Mouse (Mus musculus) ES-E14 (cell line): ENCODE data around the gene Matn3. TPM values are rescaled to one million over a fixed set of nuclear protein-coding genes. Genes with fewer than 3 reads are reported as not detected.

Experiments used
- DNase-seq: peaks from one replicate; pipeline ENCODE4 v3.0.0-alpha.2; 2013; ENCODE audit warnings: low read depth, low spot score
- H3K27ac ChIP-seq: 2 replicates; pipeline ENCODE4 v1.5.1; 2012; ENCODE audit warnings: low read depth, mild to moderate bottlenecking, low read length, moderate library complexity, mixed read lengths; ENCODE audit not compliant: poor library complexity, insufficient read depth, severe bottlenecking
- H3K36me3 ChIP-seq: 2 replicates; pipeline ENCODE4 v1.6.1; 2012; ENCODE audit warnings: mild to moderate bottlenecking, low read length, moderate library complexity, mixed read lengths; ENCODE audit not compliant: control insufficient read depth, poor library complexity, insufficient read depth, severe bottlenecking
- H3K4me1 ChIP-seq, 2 experiments: fragments of 150-350 bp in 1 of 2; sonication (generic) in 1 of 2; 2 replicates each; pipeline ENCODE4 v1.6.1; 2012; ENCODE audit warnings: low read length in 2 of 2, mild to moderate bottlenecking in 1 of 2, mixed read lengths in 1 of 2; ENCODE audit not compliant: control insufficient read depth in 2 of 2, insufficient read depth in 2 of 2, poor library complexity in 1 of 2
- H3K4me3 ChIP-seq, 2 experiments: fragments of 150-350 bp in 1 of 2; sonication (generic) in 1 of 2; 2 replicates each; pipeline ENCODE4 v1.5.1; 2012; ENCODE audit warnings: low read length in 2 of 2, low read depth in 1 of 2, mild to moderate bottlenecking in 1 of 2, mixed read lengths in 1 of 2; ENCODE audit not compliant: insufficient read depth in 1 of 2, poor library complexity in 1 of 2, severe bottlenecking in 1 of 2
- H3K9ac ChIP-seq: 2 replicates; pipeline ENCODE4 v1.6.1; 2012; ENCODE audit warnings: low read depth, mild to moderate bottlenecking, low read length, mixed read lengths; ENCODE audit not compliant: poor library complexity, insufficient read depth, severe bottlenecking
- H3K9me3 ChIP-seq: fragments of 150-350 bp; sonication (generic); 2 replicates; pipeline ENCODE4 v1.6.1; 2012; ENCODE audit warnings: low read depth, mild to moderate bottlenecking, low read length; ENCODE audit not compliant: control insufficient read depth, insufficient read depth
- CHD2 ChIP-seq: IDR thresholded peaks from 2 replicates; pipeline ENCODE4 v1.6.1; 2014; ENCODE audit warnings: mild to moderate bottlenecking, low read depth, low read length, inconsistent platforms
- HCFC1 ChIP-seq: IDR thresholded peaks from 2 replicates; pipeline ENCODE4 v1.6.1; 2012; ENCODE audit warnings: low read length, inconsistent platforms, borderline replicate concordance; ENCODE audit not compliant: insufficient read depth
- MAFK ChIP-seq: IDR thresholded peaks from 2 replicates; pipeline ENCODE4 v1.6.1; 2014; ENCODE audit warnings: mild to moderate bottlenecking, low read depth, low read length, inconsistent platforms; ENCODE audit not compliant: insufficient read depth
- ZC3H11A ChIP-seq: IDR thresholded peaks from 2 replicates; pipeline ENCODE4 v1.6.1; 2012; ENCODE audit warnings: low read depth, mild to moderate bottlenecking, inconsistent platforms, low read length, borderline replicate concordance
- ZNF384 ChIP-seq: IDR thresholded peaks from 2 replicates; pipeline ENCODE4 v1.6.1; 2012; ENCODE audit warnings: low read depth, low read length, inconsistent platforms
- in situ Hi-C, 2 experiments: fragments of 600-800 bp; cut with MboI; formaldehyde crosslinking; loops; one replicate each; pipeline ENCODE4 v1.15.1; 2025; ENCODE audit warnings: low sequenced_read_pairs in 2 of 2, inconsistent platforms in 1 of 2; ENCODE audit not compliant: unreplicated experiment in 2 of 2
- total RNA-seq: library from RNA; depleted of rRNA; stranded (reverse); fragments of 300-350 nt; gene quantifications from 2 replicates; pipeline ENCODE4 v1.2.3, GENCODE M21; 2012

The Matn3 gene
- total RNA-seq, 1 experiment: 2.5 TPM

- H3K27ac ChIP-seq: peak overlapping the region; percentile 5; the same call in 1 of the 2 replicates
- no peaks in the 10 kb centered on the region for H3K9me3 ChIP-seq
- peak overlapping the region; percentile 22; the same call in 1 of the 2 replicates for H3K9ac ChIP-seq
- H3K4me3 ChIP-seq: peak overlapping the region in 1 of 2 experiments; percentile 12; a peak in 2 of 4 replicates
- TF ChIP-seq MAFK: no peak
- TF ChIP-seq CHD2: no peak
- TF ChIP-seq HCFC1: no peak
- TF ChIP-seq ZC3H11A: no peak
- TF ChIP-seq ZNF384: no peak
- no peak for DNase-seq
- in situ Hi-C loops: no loop called here
- H3K36me3 ChIP-seq: no peaks in the 10 kb centered on the region
- H3K4me1 ChIP-seq: peaks cover 15 to 20% of the 10 kb centered on the region in 2 experiments; a peak in 3 of 4 replicates
These were observed 31.4 kb upstream of the Matn3 start for GRCm38 (mm10) chr12:8916378-8916777.

GRCm38 (mm10) chr12:8919231-8919630, 28.5 kb upstream of the Matn3 start:
- Histone ChIP-seq H3K9ac (no peak overlapping the region), H3K4me3 (no peak overlapping the region), H3K9me3 (no peaks in the 10 kb centered on the region), H3K27ac (no peak overlapping the region), H3K36me3 (no peaks in the 10 kb centered on the region), H3K4me1 (peaks cover 5 to 14% of the 10 kb centered on the region in 2 experiments; a peak in 3 of 4 replicates)
- in situ Hi-C loops: no loop called here
- no peak for TF ChIP-seq HCFC1
- TF ChIP-seq ZC3H11A: no peak
- TF ChIP-seq ZNF384: no peak
- TF ChIP-seq MAFK: no peak
- no peak for TF ChIP-seq CHD2
- no peak for DNase-seq

- no peak overlapping the region; the same call in 1 of the 2 replicates for H3K9ac ChIP-seq
- TF ChIP-seq ZNF384 (no peak), CHD2 (no peak), ZC3H11A (no peak), MAFK (no peak), HCFC1 (no peak)
- H3K36me3 ChIP-seq: peaks cover 2% of the 10 kb centered on the region; the same call in 1 of the 2 replicates
- peaks cover 6 to 15% of the 10 kb centered on the region in 2 experiments; a peak in 3 of 4 replicates for H3K4me1 ChIP-seq
- no peaks in the 10 kb centered on the region for H3K9me3 ChIP-seq
- DNase-seq: no peak
- in situ Hi-C loops: no loop called here
- H3K27ac ChIP-seq: peak overlapping the region; percentile 97; the same call in 1 of the 2 replicates
- H3K4me3 ChIP-seq: peak overlapping the region; percentile 79 to 82
These were observed 26.7 kb upstream of the Matn3 start for GRCm38 (mm10) chr12:8920996-8921393.

GRCm38 (mm10) chr12:8921394-8922368, 26.0 kb upstream of the Matn3 start, which contains the start of gene Laptm4a:
Gene Laptm4a, plus strand, starts transcription at chr12:8921664.
- Histone ChIP-seq H3K4me3 (peak within 1 kb of the TSS; percentile 79 to 93), H3K27ac (peak within 1 kb of the TSS; percentile 97), H3K9ac (peak within 1 kb of the TSS; percentile 97), H3K36me3 (peaks cover 2% of the 10 kb centered on the region; the same call in 1 of the 2 replicates), H3K9me3 (no peaks in the 10 kb centered on the region), H3K4me1 (peaks cover 2 to 13% of the 10 kb centered on the region in 2 experiments; a peak in 3 of 4 replicates)
- TF ChIP-seq CHD2: peak; percentile 93
- no peak for TF ChIP-seq ZC3H11A
- TF ChIP-seq ZNF384: no peak
- peak; percentile 65; the same call in 1 of the 2 replicates for TF ChIP-seq HCFC1
- in situ Hi-C loops: no loop called here
- peak; percentile 89 for DNase-seq
